Mouse (Mus musculus) duodenum, adult 2 months (tissue): Measurements from ENCODE around the gene Nmrk2. TPM values are rescaled to one million over a fixed set of nuclear protein-coding genes. Genes with fewer than 3 reads are reported as not detected.

Source experiments
- polyA plus RNA-seq: library from polyadenylated mRNA; depleted of rRNA; stranded (reverse); fragments of >200 nt; gene quantifications from 2 replicates; pipeline ENCODE4 v1.2.3, GENCODE M21; 2012; ENCODE audit warnings: low replicate concordance; rRNA removed

Nmrk2 gene
- not detected in 2 replicates for polyA plus RNA-seq

GRCm38 (mm10) chr10:81201807-81202758 lies at the start of gene Nmrk2:
TSS of gene Nmrk2 (minus strand) at chr10:81202051.

GRCm38 (mm10) chr10:81232580-81233225 lies 30.9 kb upstream of the Nmrk2 start, which contains the start of gene Zfr2:
TSS of gene Zfr2 (plus strand) at chr10:81233155.

GRCm38 (mm10) chr10:81230438-81231332 lies 28.8 kb upstream of the Nmrk2 start, which contains the start of gene Atcay:
TSS of gene Atcay (minus strand) at chr10:81230833.

GRCm38 (mm10) chr10:81183805-81184204 lies 18.0 kb downstream of the Nmrk2 start, which contains the start of gene 4930442H23Rik:
TSS of gene 4930442H23Rik (minus strand) at chr10:81183849.

GRCm38 (mm10) chr10:81182336-81183333 lies 19.2 kb downstream of the Nmrk2 start, which contains the start of gene Dapk3:
TSS of gene Dapk3 (plus strand) at chr10:81183005.

GRCm38 (mm10) chr10:81176466-81177271 lies 25.2 kb downstream of the Nmrk2 start, which contains the start of gene Eef2:
TSS of gene Eef2 (plus strand) at chr10:81176631.

GRCm38 (mm10) chr10:81167200-81168086 lies 34.4 kb downstream of the Nmrk2 start, which contains the start of gene Pias4:
TSS of gene Pias4 (minus strand) at chr10:81167923.

Other genes with a start within 250 kb of the Nmrk2 start
- 0.56 and 1.3 TPM in 2 replicates for gene Gng7, start 187.1 kb downstream of the Nmrk2 start, polyA plus RNA-seq
- gene Diras1, start 176.4 kb downstream of the Nmrk2 start, polyA plus RNA-seq: 0.29 and 0.68 TPM in 2 replicates
- 26.2 and 32.8 TPM in 2 replicates for gene Slc39a3, start 164.6 kb downstream of the Nmrk2 start, polyA plus RNA-seq
- 180 and 258 TPM in 2 replicates for gene Sgta, start 141.9 kb downstream of the Nmrk2 start, polyA plus RNA-seq
- gene Thop1, start 132.0 kb downstream of the Nmrk2 start, polyA plus RNA-seq: 29.1 and 33.7 TPM in 2 replicates
- 262 and 513 TPM in 2 replicates for gene Creb3l3, start 103.2 kb downstream of the Nmrk2 start, polyA plus RNA-seq
- 600 and 1,069 TPM in 2 replicates for gene Map2k2, start 96.1 kb downstream of the Nmrk2 start, polyA plus RNA-seq
- 88.4 and 143 TPM in 2 replicates for gene Zbtb7a, start 66.8 kb downstream of the Nmrk2 start, polyA plus RNA-seq
- 37.3 and 44.2 TPM in 2 replicates for gene Pias4, start 34.1 kb downstream of the Nmrk2 start, polyA plus RNA-seq
- gene Eef2, start 25.4 kb downstream of the Nmrk2 start, polyA plus RNA-seq: 846 and 1,140 TPM in 2 replicates
- 72.2 and 244 TPM in 2 replicates for gene Dapk3, start 19.0 kb downstream of the Nmrk2 start, polyA plus RNA-seq
- not detected in 2 replicates for gene 4930442H23Rik, start 18.2 kb downstream of the Nmrk2 start, polyA plus RNA-seq
- 0.55 and 0.60 TPM in 2 replicates for gene Atcay, start 28.8 kb upstream of the Nmrk2 start, polyA plus RNA-seq
- gene Zfr2, start 31.1 kb upstream of the Nmrk2 start, polyA plus RNA-seq: 9.4 and 11.0 TPM in 2 replicates
- 6.3 and 7.7 TPM in 2 replicates for gene Matk, start 50.9 kb upstream of the Nmrk2 start, polyA plus RNA-seq
- gene Mrpl54, start 64.9 kb upstream of the Nmrk2 start, polyA plus RNA-seq: 168 and 195 TPM in 2 replicates
- gene Apba3, start 64.9 kb upstream of the Nmrk2 start, polyA plus RNA-seq: 133 and 217 TPM in 2 replicates
- gene Tjp3, start 89.5 kb upstream of the Nmrk2 start, polyA plus RNA-seq: 181 and 192 TPM in 2 replicates
- gene Pip5k1c, start 90.9 kb upstream of the Nmrk2 start, polyA plus RNA-seq: 40.1 and 52.6 TPM in 2 replicates
- gene Cactin, start 119.1 kb upstream of the Nmrk2 start, polyA plus RNA-seq: 18.0 and 21.0 TPM in 2 replicates
- gene Tbxa2r, start 126.7 kb upstream of the Nmrk2 start, polyA plus RNA-seq: 10.9 and 12.5 TPM in 2 replicates
- 1.3 and 1.4 TPM in 2 replicates for gene Gipc3, start 141.2 kb upstream of the Nmrk2 start, polyA plus RNA-seq
- 221 and 244 TPM in 2 replicates for gene Hmg20b, start 148.4 kb upstream of the Nmrk2 start, polyA plus RNA-seq
- gene Mfsd12, start 155.4 kb upstream of the Nmrk2 start, polyA plus RNA-seq: 14.7 and 31.5 TPM in 2 replicates
- gene 4930404N11Rik, start 163.8 kb upstream of the Nmrk2 start, polyA plus RNA-seq: 9.2 and 36.1 TPM in 2 replicates
- 85.3 and 131 TPM in 2 replicates for gene Fzr1, start 176.5 kb upstream of the Nmrk2 start, polyA plus RNA-seq
- 83.2 and 110 TPM in 2 replicates for gene Dohh, start 182.4 kb upstream of the Nmrk2 start, polyA plus RNA-seq
- 1.3 and 3.5 TPM in 2 replicates for gene Gm48551, start 182.4 kb upstream of the Nmrk2 start, polyA plus RNA-seq
- gene Gm48552, start 187.0 kb upstream of the Nmrk2 start, polyA plus RNA-seq: 4.4 and 4.7 TPM in 2 replicates
- 6,225 and 12,735 TPM in 2 replicates for gene Smim24, start 191.0 kb upstream of the Nmrk2 start, polyA plus RNA-seq